Mouse (Mus musculus) liver, embryonic 14.5 days (tissue): ENCODE data around the gene Gosr1.

Experiments
- CTCF ChIP-seq: IDR thresholded peaks from 2 replicates; pipeline ENCODE4 v1.5.1; 2016; ENCODE audit warnings: antibody characterized with exemption, low read depth, control low read depth
- EP300 ChIP-seq: IDR thresholded peaks from 2 replicates; pipeline ENCODE4 v1.6.1; 2016; ENCODE audit warnings: antibody characterized with exemption, low read depth

DNA sequence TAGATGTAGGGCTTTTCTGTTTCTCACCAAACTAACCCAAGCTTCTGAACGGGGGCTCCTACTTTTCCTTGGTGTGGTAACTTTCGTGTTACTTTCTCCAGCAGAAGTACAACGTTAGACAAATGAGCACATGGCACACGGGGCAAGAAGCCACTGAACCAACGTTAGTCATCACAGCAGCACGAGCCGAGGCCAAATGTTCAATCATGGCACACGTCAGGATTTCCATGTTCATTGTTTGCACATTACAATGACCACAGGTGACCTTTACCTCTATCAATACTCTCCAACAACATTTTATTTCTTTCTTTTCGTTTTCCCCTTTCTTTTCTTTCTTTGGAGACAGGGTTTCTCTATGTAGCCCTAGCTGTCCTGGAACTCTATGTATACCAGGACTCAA lies 14.6 kb downstream of the Gosr1 start:
- TF ChIP-seq EP300 (no peak), CTCF (no peak)
